Mouse (Mus musculus) layer of hippocampus, adult 18-20 months (tissue): ENCODE results near the gene Mical2. TPM values are rescaled to one million over a fixed set of nuclear protein-coding genes. Genes with fewer than 3 reads are reported as not detected.

Experiments used
- DNase-seq, 2 experiments: peaks; one replicate each; pipeline ENCODE4 v3.0.0; 2022; ENCODE audit warnings: low spot score in 2 of 2
- total RNA-seq, 2 experiments: library from RNA; stranded (reverse); gene quantifications; 2 replicates each; pipeline ENCODE4 v1.2.3; 2021

Gene Mical2
- total RNA-seq, 2 experiments from 2014 or later, result 611 to 639 TPM

DNA sequence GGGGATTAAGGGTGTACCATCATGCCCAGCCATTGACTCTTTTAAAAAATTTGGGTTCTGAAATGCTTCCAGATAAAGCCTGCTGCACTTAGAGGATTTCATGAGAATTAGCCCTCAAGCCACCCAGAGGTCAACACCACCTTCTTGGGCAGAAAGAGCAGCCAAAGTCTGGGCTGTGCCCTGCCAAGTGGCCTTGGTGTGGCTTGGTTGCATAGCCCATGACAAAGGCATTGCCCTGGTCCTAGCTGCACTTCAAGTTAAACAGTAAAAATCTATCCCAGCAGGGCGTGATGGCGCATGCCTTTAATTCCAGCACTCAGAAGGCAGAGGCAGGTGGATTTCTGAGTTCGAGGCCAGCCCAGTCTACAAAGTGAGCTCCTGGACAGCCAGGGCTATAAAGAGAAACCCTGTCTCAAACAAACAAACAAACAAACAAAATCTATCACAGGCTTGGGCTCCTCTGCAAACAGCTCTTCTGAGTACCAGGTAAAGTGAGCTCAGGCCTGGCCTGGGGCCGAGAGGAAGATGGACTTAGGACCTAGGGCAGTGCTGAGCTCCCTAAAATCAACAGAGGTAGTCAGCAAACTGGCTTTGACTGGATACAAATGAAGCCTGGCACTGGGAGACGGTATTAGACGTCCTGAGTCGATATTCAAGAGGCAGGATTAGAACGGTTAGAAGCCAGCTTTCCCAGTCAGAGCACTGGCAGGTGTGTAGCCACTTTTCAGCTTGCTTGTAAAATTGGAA, 224.5 kb downstream of the Mical2 start:
- DNase-seq, result no peak

DNA sequence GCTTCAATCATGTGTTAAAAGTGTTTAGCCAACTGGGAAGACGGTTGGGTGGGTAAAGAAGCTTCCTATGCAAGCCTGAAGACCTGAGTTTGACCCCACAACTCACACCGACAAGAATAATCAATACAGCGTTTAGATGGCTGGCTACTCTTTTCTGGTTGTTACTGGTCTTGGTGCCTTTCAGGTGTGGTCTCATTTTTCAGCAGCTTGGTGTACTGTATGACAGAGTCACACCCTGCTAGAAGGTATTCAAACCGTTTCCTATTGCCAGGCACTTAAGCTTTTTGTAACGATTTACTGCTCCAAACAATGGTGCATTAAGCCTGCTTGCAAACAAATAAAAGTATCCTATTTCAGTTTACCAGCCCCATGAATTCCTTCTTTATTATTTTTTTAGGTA, 226.8 kb downstream of the Mical2 start:
- no peak for DNase-seq

DNA sequence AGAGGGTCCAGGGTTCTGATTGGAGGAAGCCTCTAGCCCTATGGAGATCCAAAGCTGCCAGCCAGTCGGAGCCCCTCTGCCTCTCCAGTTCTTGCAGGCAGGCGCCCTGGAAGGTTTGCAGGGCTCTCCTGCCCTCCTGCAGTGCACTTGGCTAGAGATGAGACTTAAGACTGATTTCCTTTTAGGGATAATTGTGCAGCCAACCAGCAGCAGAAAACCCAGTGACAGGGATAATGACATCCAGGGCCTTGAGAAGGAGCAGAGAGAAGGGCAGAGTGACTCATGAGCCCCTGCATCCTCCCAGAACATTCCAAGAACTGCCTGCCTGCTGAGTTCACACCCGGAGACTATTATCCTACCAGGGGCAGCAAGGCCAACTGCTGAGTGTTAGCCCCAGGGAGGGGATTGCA, 228.2 kb downstream of the Mical2 start:
- DNase-seq, result no peak

DNA sequence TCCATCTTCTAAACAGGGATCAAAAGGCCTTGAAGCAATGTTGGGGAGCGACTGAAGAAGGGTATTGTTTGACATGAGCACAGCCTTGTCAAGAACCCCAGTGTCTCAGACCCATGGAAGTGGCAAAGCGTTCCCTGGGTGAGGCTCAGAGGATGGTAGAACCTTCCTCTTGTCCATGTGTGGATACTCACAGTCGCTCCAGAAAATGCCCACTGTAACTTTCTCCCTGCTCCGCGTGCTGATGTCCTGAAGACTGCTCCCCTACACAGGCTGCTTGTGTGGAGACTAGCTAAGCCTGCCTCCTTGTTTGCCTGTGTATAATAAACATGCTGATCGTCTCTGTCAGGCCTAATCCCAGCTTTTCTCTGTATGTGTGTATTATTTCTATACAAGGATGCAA, 228.7 kb downstream of the Mical2 start:
- no peak for DNase-seq

DNA sequence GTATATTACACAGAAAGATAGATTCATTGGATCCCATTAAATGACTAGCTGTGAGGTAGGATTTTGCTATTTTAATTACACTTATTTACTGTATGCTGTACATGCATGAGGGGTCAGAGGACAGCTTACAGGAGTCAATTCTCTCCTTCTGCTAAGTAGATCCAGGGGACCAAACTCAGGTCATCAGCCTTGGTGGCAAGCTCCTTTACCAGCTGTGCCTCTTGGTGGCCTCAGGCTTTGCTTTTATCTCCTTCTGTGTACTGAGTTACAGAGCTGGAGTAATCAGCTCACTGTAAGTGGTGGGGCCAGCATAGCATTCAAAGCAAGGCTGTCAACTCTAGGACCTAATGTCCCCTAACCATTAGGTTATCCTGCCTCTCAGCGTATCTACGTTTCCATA, 229.3 kb downstream of the Mical2 start:
- DNase-seq, result no peak

DNA sequence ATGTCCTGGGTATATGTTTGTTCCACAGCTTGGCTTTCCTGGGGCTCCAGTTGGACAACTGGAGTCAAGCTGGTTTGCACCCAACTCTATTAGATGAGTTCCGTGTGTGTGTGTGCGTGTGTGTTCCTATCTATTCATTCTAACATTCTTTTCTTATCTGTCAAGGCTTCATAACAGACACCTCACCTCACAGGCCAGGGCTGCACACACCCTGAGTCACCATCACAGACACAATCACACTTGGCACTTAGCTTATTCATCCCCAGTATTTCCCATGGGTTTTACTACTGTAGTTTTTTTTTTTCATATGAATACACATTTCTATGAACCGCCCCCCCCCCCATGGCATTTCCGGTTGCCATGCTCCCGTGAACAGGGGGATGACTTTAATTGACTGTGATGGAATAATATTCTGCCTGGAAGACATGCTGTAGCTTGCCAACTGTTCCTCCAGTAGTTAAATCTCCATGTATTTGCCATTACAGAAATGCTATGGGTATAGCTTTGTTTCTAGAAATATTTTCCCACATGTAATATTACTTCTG, 230.0 kb downstream of the Mical2 start:
- no peak for DNase-seq

DNA sequence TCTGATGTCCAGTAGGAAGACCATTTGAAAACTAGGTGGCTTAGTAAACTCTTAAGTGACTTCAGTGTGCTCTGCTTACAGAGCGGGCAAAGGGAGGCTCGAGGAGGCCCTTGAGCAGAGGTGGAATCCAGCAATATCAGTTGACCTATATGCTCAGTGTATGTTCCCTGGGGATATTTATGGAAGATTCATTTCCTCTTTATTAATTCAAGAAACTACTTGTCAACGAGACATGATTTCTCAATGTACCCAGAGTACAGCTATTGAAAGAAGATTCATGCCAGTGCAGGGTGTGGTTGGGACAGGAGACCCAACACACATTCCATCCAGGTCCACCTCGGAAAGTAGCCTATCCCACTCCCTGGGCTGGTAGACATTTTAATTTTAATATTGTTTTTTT, 231.7 kb downstream of the Mical2 start:
- no peak for DNase-seq

DNA sequence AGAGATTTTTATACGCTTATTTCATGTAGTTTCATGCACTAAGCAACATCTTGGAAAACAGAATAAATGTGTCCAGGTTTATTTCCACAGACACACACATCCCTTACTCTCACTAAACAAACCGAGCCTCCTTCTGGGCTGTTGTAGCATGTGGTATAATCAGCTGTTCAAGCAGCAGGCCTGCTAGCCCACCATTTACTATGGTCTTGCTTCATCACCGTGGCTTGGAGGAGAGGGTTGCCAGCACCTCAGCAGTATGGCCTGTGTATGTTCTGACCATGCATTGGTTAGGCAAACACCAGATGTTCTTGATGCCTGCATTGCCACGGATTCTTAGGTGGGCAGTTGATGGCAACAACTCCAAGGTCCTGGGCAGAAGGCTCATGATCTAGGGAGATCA, 232.3 kb downstream of the Mical2 start:
- no peak for DNase-seq

DNA sequence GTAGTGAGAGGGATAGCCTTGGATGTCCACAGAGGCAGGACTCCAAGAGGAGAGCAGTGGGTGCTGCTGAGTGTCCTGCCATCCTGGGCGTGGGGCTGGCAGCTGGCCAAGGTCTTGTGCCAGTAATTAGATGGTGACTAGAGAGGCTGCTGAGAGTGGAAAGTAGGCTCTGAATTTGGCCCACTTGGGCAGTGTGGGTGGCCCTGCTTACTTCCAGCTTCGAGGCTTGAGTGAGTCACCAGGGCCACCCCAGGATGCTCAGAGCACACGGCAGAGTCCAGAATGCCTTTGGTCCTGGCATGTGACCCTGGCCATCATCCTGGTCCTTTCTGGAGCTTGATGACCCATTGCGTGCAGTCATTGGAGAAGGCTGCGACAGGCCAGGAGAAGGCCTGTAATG, 232.8 kb downstream of the Mical2 start:
- no peak for DNase-seq

Other genes starting within 250 kb of the Mical2 start
- 10 to 100 TPM; 66.1 to 69.3 TPM for gene Usp47, start 202.4 kb upstream of the Mical2 start, total RNA-seq
- 100 to 1,000 TPM; 283 to 293 TPM for gene Dkk3, start 66.8 kb upstream of the Mical2 start, total RNA-seq
- 10 to 100 TPM; 47.0 to 49.7 TPM for gene Parva, start 201.6 kb downstream of the Mical2 start, total RNA-seq